ENCODE assay signal across 18 mouse cellular contexts in genomic region chr3:67505286-67505685, GRCm38 (mm10). TPM values are rescaled to one million over a fixed set of nuclear protein-coding genes. Genes with fewer than 3 reads are reported as not detected.
"Had no signal": no experiment of that assay in that cellular context is flagged by ENCODE, and none has a peak within 500 bp of the region (broad histone marks: within the 10 kb centered on the region; RNA-seq: fewer than 3 reads in every experiment).

No protein-coding gene starts in this region.

- H3K27ac ChIP-seq: lung, embryonic 15.5 days; macrophage; midbrain, embryonic 13.5 days; midbrain, embryonic 15.5 days; neural tube, embryonic 12.5 days; stomach, embryonic 15.5 days; stomach, postnatal 0 days had no signal

- H3K4me3 ChIP-seq: lung, embryonic 15.5 days; megakaryocyte, embryonic 14.5 days; midbrain, embryonic 13.5 days; midbrain, embryonic 15.5 days; neural tube, embryonic 12.5 days; stomach, embryonic 15.5 days had no signal

- H3K4me1 ChIP-seq: lung, embryonic 15.5 days; megakaryocyte, embryonic 14.5 days; midbrain, embryonic 13.5 days; midbrain, embryonic 15.5 days; neural tube, embryonic 12.5 days; stomach, embryonic 15.5 days had no signal

- DNase-seq: liver, postnatal 0 days; lung, adult 2 months; lung, postnatal 14 days; lung, postnatal 36 days; right cerebral cortex, postnatal 14 days; thymus, adult 2 months; thymus, postnatal 25 days; thymus, postnatal 4 days had no signal

RNA-seq across cellular contexts. Expression of gene Rarres1, which starts 10.0 kb away (rescaled TPM):
- total RNA-seq: monocyte, adult 5-6 weeks; neutrophil, adult 5-6 weeks had no signal
